Mouse (Mus musculus): ENCODE data around the gene Gm10471. TPM values are rescaled to one million over a fixed set of nuclear protein-coding genes. Genes with fewer than 3 reads are reported as not detected.

Gm10471 gene
- total RNA-seq (2023): not detected

DNA sequence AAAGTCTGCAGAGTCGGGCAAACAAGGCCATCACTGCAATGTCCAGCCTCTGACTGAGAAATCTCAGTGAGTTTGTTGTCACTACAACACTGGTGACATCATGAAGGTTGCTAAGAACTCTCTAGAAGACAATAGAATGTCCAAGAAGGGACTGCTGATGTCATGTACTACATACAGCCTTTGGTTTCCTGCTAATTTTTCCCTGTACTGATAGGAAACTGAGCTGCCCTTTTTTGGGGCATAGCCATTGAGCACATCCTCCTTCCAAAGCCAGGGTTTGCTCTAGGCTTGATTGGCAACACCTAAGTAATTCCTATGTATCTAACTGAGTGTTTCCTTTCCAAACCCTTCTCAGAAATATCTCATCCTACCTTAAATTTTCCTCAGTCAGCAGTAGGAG, at the start of gene Gm10471:
Gene Gm10471 (minus strand): TSS at position 101 of the 400 bp plus-strand sequence.

DNA sequence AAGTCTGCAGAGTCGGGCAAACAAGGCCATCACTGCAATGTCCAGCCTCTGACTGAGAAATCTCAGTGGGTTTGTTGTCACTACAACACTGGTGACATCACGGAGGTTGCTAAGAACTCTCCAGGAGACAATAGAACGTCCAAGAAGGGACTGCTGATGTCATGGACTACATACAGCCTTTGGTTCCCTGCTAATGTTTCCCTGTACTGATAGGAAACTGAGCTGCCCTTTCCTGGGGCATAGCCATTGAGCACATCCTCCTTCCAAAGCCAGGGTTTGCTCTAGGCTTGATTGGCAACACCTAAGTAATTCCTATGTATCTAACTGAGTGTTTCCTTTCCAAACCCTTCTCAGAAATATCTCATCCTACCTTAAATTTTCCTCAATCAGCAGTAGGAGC, 32.2 kb upstream of the Gm10471 start, which contains the start of gene Gm10220:
Gene Gm10220 (minus strand): TSS at position 101 of the 400 bp plus-strand sequence.

GRCm38 (mm10) chr5:26105262-26105661, 16.2 kb upstream of the Gm10471 start, which contains the start of gene 5031410I06Rik:
TSS of gene 5031410I06Rik (minus strand) at chr5:26105362.

GRCm38 (mm10) chr5:26058481-26058880, 30.6 kb downstream of the Gm10471 start, which contains the start of gene Gm7347:
TSS of gene Gm7347 (minus strand) at chr5:26058581.

GRCm38 (mm10) chr5:26039458-26039857, 49.6 kb downstream of the Gm10471 start, which contains the start of gene Speer4a:
TSS of gene Speer4a (minus strand) at chr5:26039558.

Other genes starting within 250 kb of the Gm10471 start
- gene Gm21663, start 146.9 kb downstream of the Gm10471 start, total RNA-seq (2023): not detected
- not detected for gene Gm21671, start 134.9 kb downstream of the Gm10471 start, total RNA-seq (2023)
- gene Gm21680, start 116.6 kb downstream of the Gm10471 start, total RNA-seq (2023): not detected
- not detected for gene Gm21698, start 100.6 kb downstream of the Gm10471 start, total RNA-seq (2023)
- gene Gm1979, start 84.5 kb downstream of the Gm10471 start, total RNA-seq (2023): not detected
- not detected for gene Gm5862, start 66.4 kb downstream of the Gm10471 start, total RNA-seq (2023)
- not detected for gene Speer4a, start 49.7 kb downstream of the Gm10471 start, total RNA-seq (2023)
- not detected for gene Gm7347, start 30.7 kb downstream of the Gm10471 start, total RNA-seq (2023)
- gene 5031410I06Rik, start 16.1 kb upstream of the Gm10471 start, total RNA-seq (2023): not detected
- gene Gm10220, start 32.1 kb upstream of the Gm10471 start, total RNA-seq (2023): not detected
- gene Gm7361, start 168.4 kb upstream of the Gm10471 start, total RNA-seq (2023): not detected

Measured in CD8-positive naive resting alpha-beta T cell, adult 57 days (primary cell).